Mouse (Mus musculus) liver, adult 2 months (tissue): ENCODE results near the gene Htra2.

Experiments
- CTCF ChIP-seq: fragments of 200-500 bp; IDR thresholded peaks from 2 replicates; pipeline ENCODE4 v1.5.1; 2011; ENCODE audit warnings: low read depth, low read length, control low read depth
- POLR2A ChIP-seq: fragments of 200-500 bp; IDR thresholded peaks from 2 replicates; pipeline ENCODE4 v1.6.1; 2011; ENCODE audit warnings: low read length, control low read depth; ENCODE audit not compliant: insufficient read depth; ENCODE audit errors: extremely low read depth

- TF ChIP-seq POLR2A (no peak), CTCF (no peak)
These were observed 34.1 kb downstream of the Htra2 start for GRCm38 (mm10) chr6:83020836-83021593.
